Comparison of ENCODE assay signal across 8 mouse cellular contexts in the genomic region with DNA sequence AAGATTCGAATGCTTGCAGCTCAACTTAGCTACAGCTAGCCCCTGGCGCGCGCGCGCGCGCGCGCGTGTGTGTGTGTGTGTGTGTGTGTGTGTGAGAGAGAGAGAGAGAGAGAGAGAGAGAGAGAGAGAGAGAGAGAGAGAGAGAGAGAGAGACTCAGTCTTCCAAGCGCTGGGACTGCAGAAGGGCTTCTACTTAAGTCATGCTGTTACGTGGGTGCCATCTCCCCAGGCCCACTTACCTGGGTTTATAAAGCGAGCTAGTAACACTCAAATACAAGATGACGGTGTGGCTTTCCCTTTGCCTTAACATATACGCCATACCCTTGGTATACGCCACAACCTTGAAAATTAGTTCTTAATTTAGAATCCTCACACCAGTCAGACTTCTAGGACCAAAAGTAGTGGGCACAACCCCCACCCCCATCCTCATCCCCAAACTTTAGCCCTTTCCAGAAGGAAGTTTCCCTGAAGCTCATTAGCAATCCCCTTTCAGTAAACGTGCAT. TPM values are rescaled to one million over a fixed set of nuclear protein-coding genes. Genes with fewer than 3 reads are reported as not detected.
DNase-seq lines count a peak whose midpoint lies in the region; ATAC-seq and TF ChIP-seq lines count a peak whose summit lies in the region.

No protein-coding gene starts in this region.

- H3K4me3 ChIP-seq in heart, embryonic 15.5 days: peak overlapping the region; percentile 58
- H3K4me3 ChIP-seq in MEL (ENCODE audit: control insufficient read depth in 1 of 2, insufficient read depth in 1 of 2, low read depth in 2 of 2, low read length in 2 of 2): peak overlapping the region; percentile 45 to 63
- peak overlapping the region; percentile 52 for H3K4me3 ChIP-seq in heart, postnatal 0 days (ENCODE audit: low read depth, low read length)
- peak overlapping the region; percentile 70 for H3K4me3 ChIP-seq in midbrain, embryonic 10.5 days

- H3K79me2 ChIP-seq in MEL (ENCODE audit: control insufficient read depth, insufficient read depth, low read length, poor library complexity): no peaks in the 10 kb centered on the region

- no peak for TF ChIP-seq CTCF in MEL (IDR thresholded peaks at IDR 0.05 in 2 of 3, conservative IDR thresholded peaks at IDR 0.05 in 1 of 3; ENCODE audit: control insufficient read depth in 1 of 3, insufficient read depth in 1 of 3, low read depth in 2 of 3, low read length in 3 of 3, poor library complexity in 1 of 3, severe bottlenecking in 1 of 3)
- TF ChIP-seq CTCF in heart, postnatal 0 days (IDR thresholded peaks at IDR 0.05; ENCODE audit: low read depth): no peak

- H3K9ac ChIP-seq in heart, embryonic 15.5 days: peak overlapping the region; percentile 72
- H3K9ac ChIP-seq in MEL (ENCODE audit: control insufficient read depth, low read depth, low read length, poor library complexity, severe bottlenecking): peak overlapping the region; percentile 64
- H3K9ac ChIP-seq in heart, postnatal 0 days (replicated peaks; ENCODE audit: low read depth, low read length): peak overlapping the region; percentile 44; the same call in 1 of the 2 replicates

- TF ChIP-seq POLR2A in MEL (IDR thresholded peaks at IDR 0.05; ENCODE audit: control insufficient read depth in 1 of 2, insufficient read depth in 1 of 2, low read depth in 1 of 2, low read length in 2 of 2, poor library complexity in 1 of 2): no peak

- H3K36me3 ChIP-seq in heart, embryonic 15.5 days: no peaks in the 10 kb centered on the region
- peaks cover 0 to 18% of the 10 kb centered on the region in 2 experiments; a peak in 2 of 4 replicates for H3K36me3 ChIP-seq in MEL (ENCODE audit: control insufficient read depth in 1 of 2, insufficient read depth in 2 of 2, low read length in 2 of 2)
- no peaks in the 10 kb centered on the region for H3K36me3 ChIP-seq in heart, postnatal 0 days (replicated peaks; ENCODE audit: control insufficient read depth, insufficient read depth, low read length)
- H3K36me3 ChIP-seq in midbrain, embryonic 10.5 days: no peaks in the 10 kb centered on the region

- H3K4me2 ChIP-seq in heart, embryonic 15.5 days: peak overlapping the region; percentile 80
- H3K4me2 ChIP-seq in heart, postnatal 0 days (ENCODE audit: low read depth, low read length): peak overlapping the region; percentile 68

- no peak for DNase-seq in heart, postnatal 10 days
- DNase-seq in MEL (ENCODE audit: low read depth, low spot score): no peak
- no peak for DNase-seq in heart, postnatal 0 days (ENCODE audit: low spot score)
- DNase-seq in midbrain, embryonic 10.5 days (ENCODE audit: low spot score): no peak
- DNase-seq in ovary, adult 18-20 months (ENCODE audit: low spot score): no peak
- DNase-seq in right cerebral cortex, postnatal 36 days (ENCODE audit: low spot score in 2 of 2): no peak
- no peak for DNase-seq in spleen, postnatal 4 days (ENCODE audit: low spot score in 2 of 2)

- WGBS in heart, embryonic 15.5 days: 9% methylated on average over 18 of the region's 18 CpGs
- WGBS in heart, postnatal 0 days: 6% methylated on average over 18 of the region's 18 CpGs
- 13% methylated on average over 18 of the region's 18 CpGs for WGBS in midbrain, embryonic 10.5 days

- H3K9me3 ChIP-seq in heart, embryonic 15.5 days (replicated peaks): no peaks in the 10 kb centered on the region
- no peaks in the 10 kb centered on the region for H3K9me3 ChIP-seq in MEL (replicated peaks; ENCODE audit: insufficient read depth, low read length)
- H3K9me3 ChIP-seq in heart, postnatal 0 days (replicated peaks; ENCODE audit: control insufficient read depth, low read length): no peaks in the 10 kb centered on the region
- no peaks in the 10 kb centered on the region for H3K9me3 ChIP-seq in midbrain, embryonic 10.5 days (replicated peaks)

- peaks cover 10% of the 10 kb centered on the region for H3K4me1 ChIP-seq in heart, embryonic 15.5 days (replicated peaks)
- H3K4me1 ChIP-seq in MEL (ENCODE audit: control insufficient read depth in 1 of 2, insufficient read depth in 2 of 2, low read length in 2 of 2): peaks cover 6 to 28% of the 10 kb centered on the region in 2 experiments
- peaks cover 11% of the 10 kb centered on the region; the same call in 1 of the 2 replicates for H3K4me1 ChIP-seq in heart, postnatal 0 days (ENCODE audit: control insufficient read depth, insufficient read depth)
- peaks cover 39% of the 10 kb centered on the region for H3K4me1 ChIP-seq in midbrain, embryonic 10.5 days

- TF ChIP-seq RAD21 in MEL (IDR thresholded peaks at IDR 0.05; ENCODE audit: low read depth, low read length): no peak

- H3K27me3 ChIP-seq in heart, embryonic 15.5 days: no peaks in the 10 kb centered on the region
- H3K27me3 ChIP-seq in MEL (ENCODE audit: control insufficient read depth in 1 of 2, insufficient read depth in 2 of 2, low read length in 2 of 2): no peaks in the 10 kb centered on the region
- no peaks in the 10 kb centered on the region for H3K27me3 ChIP-seq in heart, postnatal 0 days (ENCODE audit: control insufficient read depth, insufficient read depth, low read length)
- H3K27me3 ChIP-seq in midbrain, embryonic 10.5 days (ENCODE audit: low read depth, poor library complexity, severe bottlenecking): no peaks in the 10 kb centered on the region

- no peak for TF ChIP-seq EP300 in MEL (IDR thresholded peaks at IDR 0.05; ENCODE audit: low read depth in 1 of 2, low read length in 2 of 2)
- no peak for TF ChIP-seq EP300 in heart, postnatal 0 days (IDR thresholded peaks at IDR 0.05; ENCODE audit: low read depth)

- no peak for ATAC-seq in heart, embryonic 15.5 days (replicated peaks; ENCODE audit: insufficient number of reproducible peaks, insufficient read depth, low FRiP score, low read depth)
- ATAC-seq in heart, postnatal 0 days (ENCODE audit: insufficient read depth, low read depth): no peak

- peak overlapping the region; percentile 97 for H3K27ac ChIP-seq in heart, embryonic 15.5 days
- H3K27ac ChIP-seq in MEL (ENCODE audit: control insufficient read depth, low read depth, low read length): peak overlapping the region; percentile 69
- peak overlapping the region; percentile 90 for H3K27ac ChIP-seq in heart, postnatal 0 days (ENCODE audit: low read depth)
- peak overlapping the region; percentile 96 for H3K27ac ChIP-seq in midbrain, embryonic 10.5 days (replicated peaks)

- intact Hi-C loops in heart, postnatal 10 days (cut with DNase I): loop anchor here (1.0 to 2.0 kb wide), 2 partner anchors 19 to 27 kb away; no protein-coding TSS in a partner anchor

TF ChIP-seq in MEL, 35 proteins besides CTCF, POLR2A, EP300 and RAD21:
- no peak for TF ChIP-seq MYB (IDR thresholded peaks at IDR 0.05; ENCODE audit: low read depth, low read length)
- no peak for TF ChIP-seq MYC (IDR thresholded peaks at IDR 0.05; ENCODE audit: low read depth, low read length)
- peak; percentile 91; the same call in 1 of the 2 replicates for TF ChIP-seq JUND (IDR thresholded peaks at IDR 0.05; ENCODE audit: low read depth, low read length)
- TF ChIP-seq CHD1 (IDR thresholded peaks at IDR 0.05; ENCODE audit: low read depth, low read length): peak; percentile 54
- no peak; the same call in 1 of the 2 replicates for TF ChIP-seq ETS1 (IDR thresholded peaks at IDR 0.05; ENCODE audit: low read depth, low read length)
- TF ChIP-seq MEF2A (IDR thresholded peaks at IDR 0.05; ENCODE audit: extremely low read depth, insufficient replicate concordance, low read depth, low read length, poor library complexity, severe bottlenecking): no peak
- TF ChIP-seq POLR2AphosphoS2 (IDR thresholded peaks at IDR 0.05; ENCODE audit: low read length): 0 out of 2 replicates have a peak, but pooled peaks have one; percentile 4
- no peak for TF ChIP-seq ZKSCAN1 (IDR thresholded peaks at IDR 0.05; ENCODE audit: low read depth, low read length)
- no peak for TF ChIP-seq MXI1 (IDR thresholded peaks at IDR 0.05; ENCODE audit: low read depth, low read length)
- peak; percentile 52; the same call in 1 of the 2 replicates for TF ChIP-seq NRF1 (IDR thresholded peaks at IDR 0.05; ENCODE audit: insufficient read depth, low read depth, low read length, poor library complexity, severe bottlenecking)
- no peak for TF ChIP-seq GATA1 (IDR thresholded peaks at IDR 0.05; ENCODE audit: low read depth, low read length)
- no peak for TF ChIP-seq E2F4 (IDR thresholded peaks at IDR 0.05; ENCODE audit: borderline replicate concordance, low read depth, low read length)
- TF ChIP-seq SIN3A (IDR thresholded peaks at IDR 0.05; ENCODE audit: low read length): no peak
- TF ChIP-seq HCFC1 (IDR thresholded peaks at IDR 0.05; ENCODE audit: low read depth, low read length): no peak
- TF ChIP-seq ELF1 (IDR thresholded peaks at IDR 0.05; ENCODE audit: low read depth, low read length): no peak
- TF ChIP-seq ZNF384 (IDR thresholded peaks at IDR 0.05; ENCODE audit: low read depth, low read length): no peak
- no peak; the same call in 1 of the 2 replicates for TF ChIP-seq TBP (IDR thresholded peaks at IDR 0.05; ENCODE audit: low read depth, low read length)
- TF ChIP-seq CHD2 (IDR thresholded peaks at IDR 0.05; ENCODE audit: low read length): no peak
- TF ChIP-seq NELFE (IDR thresholded peaks at IDR 0.05; ENCODE audit: low read depth, low read length): no peak
- TF ChIP-seq SMC3 (IDR thresholded peaks at IDR 0.05; ENCODE audit: low read depth, low read length): no peak
- TF ChIP-seq ZMIZ1 (IDR thresholded peaks at IDR 0.05; ENCODE audit: low read depth, low read length): no peak; the same call in 1 of the 2 replicates
- no peak for TF ChIP-seq GABPA (IDR thresholded peaks at IDR 0.05; ENCODE audit: low read depth, low read length)
- no peak for TF ChIP-seq MAFK (IDR thresholded peaks at IDR 0.05; ENCODE audit: borderline replicate concordance, low read depth, low read length)
- TF ChIP-seq POLR2AphosphoS5 (IDR thresholded peaks at IDR 0.05; ENCODE audit: borderline replicate concordance, low read depth, low read length): no peak

RNA-seq across cellular contexts. Expression of a gene that starts 25.9 kb away (rescaled TPM):
- 131 and 164 TPM in 2 replicates for polyA plus RNA-seq in heart, embryonic 15.5 days (2015; fragmentation: Nextera tagmentation; extraction: Ambion mirVana)
- total RNA-seq in heart, postnatal 10 days (2021): 10 to 100 TPM; 30.3 to 34.6 TPM
- total RNA-seq in MEL (2012; rRNA removed): 392 and 554 TPM in 2 replicates
- 100 to 1,000 TPM in 1 of 2 experiments, 10 to 100 TPM in 1; 47.4 to 593 TPM for polyA plus RNA-seq in MEL (2012; ENCODE audit: insufficient read depth in 1 of 2, insufficient read length in 2 of 2, low read depth in 1 of 2, low replicate concordance in 2 of 2, missing spikeins in 1 of 2)
- 307 and 374 TPM in 2 replicates for total RNA-seq in heart, postnatal 0 days (2014; rRNA removed; ENCODE audit: low replicate concordance)
- 47.5 and 61.2 TPM in 2 replicates for polyA plus RNA-seq in heart, postnatal 0 days (2015; fragmentation: Nextera tagmentation; extraction: Ambion mirVana)
- 326 and 382 TPM in 2 replicates for polyA plus RNA-seq in midbrain, embryonic 10.5 days (2016; fragmentation: Nextera tagmentation; extraction: Ambion mirVana)
